Comparison of ENCODE assay signal across 17 mouse cellular contexts in genomic region chr11:120387157-120387556, GRCm38 (mm10). TPM values are rescaled to one million over a fixed set of nuclear protein-coding genes. Genes with fewer than 3 reads are reported as not detected.
DNase-seq lines count a peak whose midpoint lies in the region; ATAC-seq and TF ChIP-seq lines count a peak whose summit lies in the region.
"Had no signal": no experiment of that assay in that cellular context is flagged by ENCODE, and none has a peak within 500 bp of the region (broad histone marks: within the 10 kb centered on the region; RNA-seq: fewer than 3 reads in every experiment).

No protein-coding gene starts in this region.

- H3K27ac ChIP-seq in liver, embryonic 12.5 days, result peak overlapping the region; percentile 67
- H3K27ac ChIP-seq in liver, postnatal 0 days (ENCODE audit: low read depth), result no peak overlapping the region
- H3K27ac ChIP-seq in hindbrain, embryonic 14.5 days, result no peak overlapping the region

- no peak overlapping the region for H3K4me3 ChIP-seq in liver, embryonic 12.5 days
- H3K4me3 ChIP-seq in liver, postnatal 0 days (ENCODE audit: low read depth, low read length), result no peak overlapping the region
- H3K4me3 ChIP-seq in hindbrain, embryonic 14.5 days (replicated peaks; ENCODE audit: low read length), result no peak overlapping the region

- DNase-seq in adrenal gland, adult (ENCODE audit: inconsistent age in 2 of 2, low spot score in 1 of 2), result peak; percentile 75 to 83
- DNase-seq in adrenal gland, adult 8-10 months, result no peak
- no peak for DNase-seq in liver, postnatal 0 days
- DNase-seq in c-Kit-positive CD71-positive TER-119-positive erythroid progenitor cells, embryonic 14.5 days (ENCODE audit: low spot score), result peak; percentile 37
- no peak for DNase-seq in right cerebral cortex, adult 2 months (ENCODE audit: low spot score in 2 of 2)
- DNase-seq in hindbrain, embryonic 14.5 days (ENCODE audit: low spot score), result no peak
- DNase-seq in urinary bladder, postnatal 25 days (ENCODE audit: low spot score), result no peak
- DNase-seq: lung, postnatal 4 days had no signal

- ATAC-seq in liver, embryonic 12.5 days, result peak; percentile 51; the same call in 1 of the 2 replicates
- no peak for ATAC-seq in liver, postnatal 0 days
- no peak for ATAC-seq in hindbrain, embryonic 14.5 days (ENCODE audit: low FRiP score)
- ATAC-seq: midbrain, embryonic 16.5 days had no signal

- H3K4me1 ChIP-seq in liver, embryonic 12.5 days, result peaks cover 10% of the 10 kb centered on the region
- H3K4me1 ChIP-seq in liver, postnatal 0 days (ENCODE audit: insufficient read depth), result peaks cover 7% of the 10 kb centered on the region; the same call in 1 of the 2 replicates
- H3K4me1 ChIP-seq in hindbrain, embryonic 14.5 days (replicated peaks; ENCODE audit: control insufficient read depth, insufficient read depth, low read length), result no peaks in the 10 kb centered on the region

- H3K27me3 ChIP-seq in liver, embryonic 12.5 days (replicated peaks), result no peaks in the 10 kb centered on the region
- H3K27me3 ChIP-seq in liver, postnatal 0 days (ENCODE audit: insufficient read depth, low read length), result no peaks in the 10 kb centered on the region
- H3K27me3 ChIP-seq in hindbrain, embryonic 14.5 days (ENCODE audit: control insufficient read depth, insufficient read depth, low read length), result no peaks in the 10 kb centered on the region

- H3K4me2 ChIP-seq in liver, embryonic 12.5 days, result no peak overlapping the region
- no peak overlapping the region for H3K4me2 ChIP-seq in liver, postnatal 0 days (ENCODE audit: low read depth, low read length)
- H3K4me2 ChIP-seq in hindbrain, embryonic 14.5 days (replicated peaks), result no peak overlapping the region

- 50% methylated on average over 2 of the region's 2 CpGs for WGBS in liver, embryonic 12.5 days (ENCODE audit: insufficient replicate concordance)
- 47% methylated on average over 2 of the region's 2 CpGs for WGBS in liver, postnatal 0 days (ENCODE audit: insufficient replicate concordance)
- 72% methylated on average over 2 of the region's 2 CpGs for WGBS in hindbrain, embryonic 14.5 days

- peaks cover 86% of the 10 kb centered on the region for H3K36me3 ChIP-seq in liver, embryonic 12.5 days
- peaks cover 68% of the 10 kb centered on the region for H3K36me3 ChIP-seq in liver, postnatal 0 days (replicated peaks; ENCODE audit: insufficient read depth, low read length)
- peaks cover 78% of the 10 kb centered on the region for H3K36me3 ChIP-seq in hindbrain, embryonic 14.5 days (replicated peaks; ENCODE audit: control insufficient read depth, insufficient read depth)

- no peak for TF ChIP-seq CTCF in liver, postnatal 0 days (IDR thresholded peaks at IDR 0.05; ENCODE audit: low read depth)

- H3K9ac ChIP-seq in liver, embryonic 12.5 days, result peak overlapping the region; percentile 24; the same call in 1 of the 2 replicates
- H3K9ac ChIP-seq in liver, postnatal 0 days (replicated peaks), result no peak overlapping the region
- no peak overlapping the region for H3K9ac ChIP-seq in hindbrain, embryonic 14.5 days

- no peak for TF ChIP-seq EP300 in liver, postnatal 0 days (IDR thresholded peaks at IDR 0.05; ENCODE audit: low read depth)

- no peaks in the 10 kb centered on the region for H3K9me3 ChIP-seq in liver, embryonic 12.5 days (replicated peaks)
- H3K9me3 ChIP-seq in liver, postnatal 0 days (ENCODE audit: low read length), result no peaks in the 10 kb centered on the region
- no peaks in the 10 kb centered on the region for H3K9me3 ChIP-seq in hindbrain, embryonic 14.5 days (ENCODE audit: control insufficient read depth, low read length)

RNA-seq across cellular contexts. Expression of gene Faap100, which starts 8.6 kb away (rescaled TPM):
- total RNA-seq in adrenal gland, adult 8-10 months (2022), result 10 to 100 TPM; 18.4 to 39.6 (median 33.4) TPM
- polyA plus RNA-seq in liver, embryonic 12.5 days (2016; fragmentation: Nextera tagmentation; extraction: Ambion mirVana), result 12.8 and 13.1 TPM in 2 replicates
- 5.5 and 5.8 TPM in 2 replicates for polyA plus RNA-seq in liver, postnatal 0 days (2015; fragmentation: Nextera tagmentation; extraction: Ambion mirVana)
- 85.6 and 90.1 TPM in 2 replicates for polyA plus RNA-seq in hindbrain, embryonic 14.5 days (2014; fragmentation: Nextera tagmentation; extraction: Ambion mirVana)

RNA-seq across cellular contexts. Expression of gene Fscn2, which starts 25.8 kb away (rescaled TPM):
- total RNA-seq in adrenal gland, adult 8-10 months (2022), result 1 to 10 TPM in 1 of 4 experiments, under 1 TPM in 2, not detected in 1; 0.16 to 1.2 (median 0.42) TPM
- 0.16 and 0.18 TPM in 2 replicates for polyA plus RNA-seq in liver, embryonic 12.5 days (2016; fragmentation: Nextera tagmentation; extraction: Ambion mirVana)
- not detected in 2 replicates for polyA plus RNA-seq in liver, postnatal 0 days (2015; fragmentation: Nextera tagmentation; extraction: Ambion mirVana)
- polyA plus RNA-seq in hindbrain, embryonic 14.5 days (2014; fragmentation: Nextera tagmentation; extraction: Ambion mirVana), result 1.6 and 2.2 TPM in 2 replicates
- total RNA-seq: common myeloid progenitor, adult 5-6 weeks; heart, adult 18-20 months; liver, adult 2 months had no signal
- polyA plus RNA-seq: liver, adult 2 months had no signal

RNA-seq across cellular contexts. Expression of gene Actg1, which starts 38.8 kb away (rescaled TPM):
- total RNA-seq in adrenal gland, adult 8-10 months (2022), result 1,000 to 10,000 TPM; 1,100 to 1,474 (median 1,219) TPM
- polyA plus RNA-seq in liver, embryonic 12.5 days (2016; fragmentation: Nextera tagmentation; extraction: Ambion mirVana), result 952 and 1,008 TPM in 2 replicates
- polyA plus RNA-seq in liver, postnatal 0 days (2015; fragmentation: Nextera tagmentation; extraction: Ambion mirVana), result 463 and 498 TPM in 2 replicates
- polyA plus RNA-seq in hindbrain, embryonic 14.5 days (2014; fragmentation: Nextera tagmentation; extraction: Ambion mirVana), result 4,053 and 4,080 TPM in 2 replicates

RNA-seq across cellular contexts. Expression of gene Nploc4, which starts 50.4 kb away (rescaled TPM):
- total RNA-seq in adrenal gland, adult 8-10 months (2022), result 100 to 1,000 TPM in 2 of 4 experiments, 10 to 100 TPM in 2; 89.1 to 108 (median 99.5) TPM
- polyA plus RNA-seq in liver, embryonic 12.5 days (2016; fragmentation: Nextera tagmentation; extraction: Ambion mirVana), result 44.9 and 46.3 TPM in 2 replicates
- 12.5 and 12.8 TPM in 2 replicates for polyA plus RNA-seq in liver, postnatal 0 days (2015; fragmentation: Nextera tagmentation; extraction: Ambion mirVana)
- polyA plus RNA-seq in hindbrain, embryonic 14.5 days (2014; fragmentation: Nextera tagmentation; extraction: Ambion mirVana), result 37.4 and 39.3 TPM in 2 replicates

RNA-seq across cellular contexts. Expression of gene Tspan10, which starts 55.3 kb away (rescaled TPM):
- total RNA-seq in adrenal gland, adult 8-10 months (2022), result 1 to 10 TPM in 2 of 4 experiments, not detected in 2; 2.8 to 6.6 TPM
- polyA plus RNA-seq in liver, embryonic 12.5 days (2016; fragmentation: Nextera tagmentation; extraction: Ambion mirVana), result not detected in 2 replicates
- polyA plus RNA-seq in liver, postnatal 0 days (2015; fragmentation: Nextera tagmentation; extraction: Ambion mirVana), result not detected in 2 replicates
- polyA plus RNA-seq in hindbrain, embryonic 14.5 days (2014; fragmentation: Nextera tagmentation; extraction: Ambion mirVana), result not detected in 2 replicates
- total RNA-seq: common myeloid progenitor, adult 5-6 weeks; liver, adult 2 months; neutrophil, adult 5-6 weeks had no signal
- polyA plus RNA-seq: intestine, embryonic 14.5 days; midbrain, embryonic 16.5 days; stomach, embryonic 16.5 days; urinary bladder, adult 2 months had no signal

Comparison
In these comparisons a context has a peak if more than half of its experiments do, and no peak if none do; other contexts are left out.
1. DNase-seq: peak in adrenal gland, adult (2 of 2) and c-Kit-positive CD71-positive TER-119-positive erythroid progenitor cells, embryonic 14.5 days (single experiment); none in adrenal gland, adult 8-10 months (single experiment), liver, postnatal 0 days (single experiment), right cerebral cortex, adult 2 months (0 of 2), hindbrain, embryonic 14.5 days (single experiment) and urinary bladder, postnatal 25 days (single experiment).